Mouse (Mus musculus) ES-E14 (cell line): ENCODE measurements around the gene Hlcs.

Source experiments
- CHD2 ChIP-seq: IDR thresholded peaks from 2 replicates; pipeline ENCODE4 v1.6.1; 2014; ENCODE audit warnings: mild to moderate bottlenecking, low read depth, low read length, inconsistent platforms
- HCFC1 ChIP-seq: IDR thresholded peaks from 2 replicates; pipeline ENCODE4 v1.6.1; 2012; ENCODE audit warnings: low read length, inconsistent platforms, borderline replicate concordance; ENCODE audit not compliant: insufficient read depth
- ZC3H11A ChIP-seq: IDR thresholded peaks from 2 replicates; pipeline ENCODE4 v1.6.1; 2012; ENCODE audit warnings: low read depth, mild to moderate bottlenecking, inconsistent platforms, low read length, borderline replicate concordance
- ZNF384 ChIP-seq: IDR thresholded peaks from 2 replicates; pipeline ENCODE4 v1.6.1; 2012; ENCODE audit warnings: low read depth, low read length, inconsistent platforms

DNA sequence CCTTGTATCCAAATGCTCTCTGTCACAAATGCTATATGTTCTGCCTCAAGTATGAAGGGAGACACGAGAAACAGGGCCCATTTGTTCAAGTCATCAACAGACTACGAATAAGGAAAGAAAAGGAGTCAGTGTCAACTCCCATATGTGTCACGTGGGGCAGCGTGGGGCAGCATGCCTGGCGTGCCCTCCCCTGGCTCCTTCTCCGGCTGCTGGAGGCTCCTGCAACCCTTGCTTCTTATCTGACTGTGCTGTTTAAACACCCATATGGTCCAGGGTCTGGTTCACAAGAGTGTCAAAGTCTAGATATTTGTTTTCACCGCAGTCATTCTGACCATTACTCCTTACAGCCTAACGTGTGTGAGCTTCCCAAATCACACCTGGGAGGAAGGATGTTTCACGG lies 25.5 kb downstream of the Hlcs start:
- TF ChIP-seq ZNF384 (no peak), ZC3H11A (no peak), CHD2 (no peak), HCFC1 (no peak)
